Mouse (Mus musculus) MEL-GATA-1-ER (cell line): ENCODE measurements at regions not wholly inside any gene's neighbourhood (a gene's known extent, or its start where the extent isn't known, plus 50 kb on each side); places are given as distances from the start of the nearest gene placed in this dataset.

Source experiments
- DNase-seq: peaks from one replicate; pipeline ENCODE4 v3.0.0-alpha.2; 2012; ENCODE audit warnings: low read depth; ENCODE audit errors: extremely low read depth

DNA sequence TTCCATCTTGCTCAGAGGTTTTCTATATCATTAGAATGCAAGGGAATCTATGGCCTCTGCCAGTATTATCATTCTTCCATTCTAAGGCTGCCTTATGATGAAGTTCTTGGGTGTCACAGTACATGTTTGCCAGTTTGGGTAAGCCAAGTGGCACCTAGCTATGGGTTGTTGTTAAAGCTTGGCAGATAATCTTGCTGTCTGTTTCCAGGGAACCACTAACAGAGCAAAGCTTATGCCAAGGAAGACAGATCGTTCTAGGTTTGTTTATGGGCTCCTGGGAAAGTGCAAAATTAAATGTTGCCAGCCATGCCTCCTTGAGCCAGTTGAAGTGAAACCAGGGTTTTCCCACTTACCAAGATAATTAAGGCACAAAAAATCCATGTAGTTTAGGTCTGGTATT lies 292.9 kb upstream of the Cobl start:
- DNase-seq: no peak

DNA sequence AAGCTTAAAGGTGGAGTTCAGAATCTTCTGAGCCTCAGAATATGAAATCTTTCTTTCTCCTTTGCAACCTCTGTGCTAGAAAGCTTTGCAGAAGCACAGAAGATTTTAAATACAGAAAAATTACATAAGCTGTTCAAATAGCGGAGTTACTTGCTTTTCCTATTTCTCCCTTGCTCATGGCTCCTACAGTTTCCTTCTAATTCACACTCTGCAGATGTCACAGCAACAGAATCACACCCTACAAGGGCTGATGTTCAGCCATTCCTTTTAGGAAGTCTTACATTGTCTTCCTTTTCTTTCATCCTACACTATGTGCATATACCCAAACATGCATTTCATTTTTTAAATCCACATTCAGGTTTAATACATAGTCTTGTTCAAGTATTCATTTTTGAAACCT lies 285.3 kb upstream of the Cobl start:
- DNase-seq: no peak

DNA sequence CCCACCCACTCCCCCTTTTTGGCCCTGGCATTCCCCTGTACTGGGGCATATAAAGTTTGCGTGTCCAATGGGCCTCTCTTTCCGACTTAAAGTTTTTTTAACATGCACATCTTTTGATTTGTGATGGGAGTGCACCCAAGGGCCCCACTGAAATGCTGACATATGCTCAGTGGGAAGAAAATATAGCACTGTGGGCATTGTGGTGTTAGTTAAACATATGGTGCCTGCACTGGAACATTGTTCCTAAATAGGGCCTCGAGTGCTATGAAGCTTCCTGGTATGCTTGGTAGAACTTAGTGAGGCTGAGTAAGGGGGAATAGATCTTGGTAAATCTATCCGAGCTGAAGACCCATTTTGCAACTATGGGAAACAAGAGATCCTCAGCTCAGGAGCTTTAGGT lies 284.5 kb upstream of the Cobl start:
- no peak for DNase-seq

- DNase-seq: no peak
Measured at GRCm38 (mm10) chr11:12742159-12742523, 277.4 kb upstream of the Cobl start.

DNA sequence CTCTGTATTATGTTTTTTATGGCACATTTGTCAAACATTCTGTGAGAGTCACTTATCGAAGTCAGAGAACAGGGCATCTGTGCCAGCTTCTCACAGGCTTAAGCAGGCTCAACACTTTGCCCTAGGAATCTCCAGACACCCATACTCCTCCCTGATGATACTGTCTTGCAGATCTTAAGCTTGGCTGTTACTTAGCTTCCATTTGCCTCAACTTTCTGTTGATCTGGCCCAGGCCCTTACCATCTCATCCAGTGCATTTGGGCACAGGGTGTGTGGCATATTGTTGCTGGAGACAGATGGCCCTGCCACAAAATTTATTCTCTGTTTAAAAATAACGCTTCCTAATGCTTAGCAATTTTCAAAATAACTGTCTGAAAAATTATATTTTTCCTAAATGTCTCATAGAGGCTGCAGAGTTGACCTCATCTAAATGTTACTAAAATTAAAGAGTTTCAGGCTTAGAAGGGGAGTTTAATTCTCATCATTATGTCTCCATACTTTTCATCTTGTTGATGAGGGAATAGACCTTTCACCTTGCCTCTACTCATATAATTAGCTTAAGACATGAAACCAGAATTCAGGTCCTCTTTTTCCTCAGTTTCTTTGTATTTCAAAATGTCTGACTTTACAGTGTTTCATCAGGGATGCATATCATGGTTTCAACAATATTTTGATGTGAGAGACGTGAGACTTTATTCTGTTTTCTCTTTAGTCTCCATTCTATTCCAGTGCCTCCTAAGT lies 276.8 kb upstream of the Cobl start:
- no peak for DNase-seq

- DNase-seq: no peak
Measured at GRCm38 (mm10) chr11:12734274-12734673, 269.5 kb upstream of the Cobl start.

DNA sequence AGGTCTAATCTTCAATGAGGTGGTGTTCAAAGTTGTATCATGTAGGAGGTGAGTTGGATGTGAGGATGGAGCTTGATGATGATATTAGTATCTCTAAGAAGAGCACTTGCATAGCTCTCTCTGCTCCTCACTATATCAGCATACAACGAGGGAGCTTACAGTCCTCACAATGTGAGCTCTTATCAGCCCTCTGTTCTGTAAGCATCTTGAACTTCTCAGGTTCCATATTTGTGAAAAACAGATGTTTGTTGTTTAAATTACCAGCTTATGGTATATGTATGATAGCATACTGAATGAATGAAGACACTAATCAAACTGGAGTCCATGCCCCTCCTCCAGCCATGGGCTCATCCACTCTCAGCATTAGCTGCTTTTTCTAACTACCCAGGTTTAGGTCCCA lies 262.5 kb upstream of the Cobl start:
- no peak for DNase-seq

DNA sequence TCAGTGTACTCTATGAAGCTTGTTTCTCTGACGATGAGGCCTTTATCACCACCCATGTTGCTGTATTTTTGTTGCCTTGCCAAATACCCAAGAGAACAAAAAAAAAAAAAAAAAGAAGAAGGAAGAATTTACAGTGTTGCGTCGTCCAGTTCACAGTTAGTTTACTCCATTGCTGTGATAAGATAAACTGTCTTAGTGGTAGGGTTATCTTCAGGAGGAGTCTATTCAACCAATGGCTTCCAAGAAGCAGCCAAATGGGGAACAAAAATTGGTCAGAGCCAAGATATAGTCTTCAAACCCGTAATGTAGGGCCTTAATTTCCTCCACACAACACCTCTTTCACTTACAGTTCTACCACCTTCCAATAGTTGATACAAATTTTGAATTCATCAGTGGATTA lies 261.7 kb upstream of the Cobl start:
- DNase-seq: peak; percentile 80

DNA sequence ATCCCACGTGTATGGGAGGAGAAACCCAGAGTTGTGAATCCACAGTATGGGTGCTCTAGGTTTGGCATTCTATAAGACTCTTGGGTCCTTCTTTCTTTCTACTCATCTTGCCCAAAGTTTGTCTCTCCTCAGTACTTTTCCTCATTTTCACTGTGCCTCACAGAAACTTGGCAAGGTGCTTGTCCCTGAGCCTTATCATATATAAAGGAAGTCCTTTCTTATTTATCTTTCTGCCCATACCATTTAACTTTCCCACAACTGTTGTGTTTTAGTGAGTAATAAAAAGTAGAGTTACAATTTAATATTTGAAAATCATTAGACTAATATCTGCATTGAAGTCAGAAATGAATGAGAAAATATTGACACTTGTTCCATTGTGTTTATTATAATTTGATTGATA lies 257.6 kb upstream of the Cobl start:
- DNase-seq: peak; percentile 45

GRCm38 (mm10) chr11:12720169-12720568 lies 255.4 kb upstream of the Cobl start:
- DNase-seq: peak; percentile 44

DNA sequence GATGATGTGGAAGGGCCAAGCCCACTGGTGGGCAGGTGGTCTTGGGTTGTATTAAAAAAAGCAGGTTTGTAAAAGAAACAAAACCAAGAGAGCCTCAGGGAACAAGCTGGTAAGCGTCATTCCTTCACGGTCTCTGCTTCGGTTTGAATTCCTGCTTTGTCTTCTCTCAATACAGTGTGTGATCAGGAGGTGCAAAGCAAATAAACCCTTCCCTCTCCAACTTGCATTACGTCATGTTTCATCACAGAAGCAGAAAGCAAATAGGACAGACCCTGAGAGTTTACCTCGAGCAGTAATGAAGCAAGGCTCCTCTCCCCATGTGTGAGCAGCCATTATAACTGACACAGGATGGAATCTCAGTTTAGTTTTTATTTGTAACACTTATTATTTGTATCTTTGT lies 231.6 kb upstream of the Cobl start:
- no peak for DNase-seq

- DNase-seq: no peak
Measured at GRCm38 (mm10) chr11:12692836-12693235, 228.1 kb upstream of the Cobl start.

DNA sequence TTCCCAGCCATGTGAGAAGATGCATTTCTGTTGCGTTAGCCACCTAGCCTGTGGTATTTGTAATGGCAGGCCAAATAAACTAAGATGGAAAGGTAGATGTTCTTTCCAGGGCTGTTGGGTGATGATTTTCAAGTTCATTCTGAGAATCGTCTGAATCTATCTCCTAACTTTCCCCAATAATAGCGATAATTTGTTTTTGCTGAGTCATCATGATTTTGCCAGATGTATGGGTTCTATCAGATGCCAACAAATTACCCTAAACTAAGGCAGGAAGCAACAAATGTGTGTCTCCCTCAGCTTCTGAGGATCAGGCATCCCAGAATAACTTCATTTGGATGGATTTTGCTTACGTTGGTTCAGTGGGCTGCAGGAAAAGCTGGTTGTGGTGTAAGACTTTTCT lies 222.0 kb upstream of the Cobl start:
- no peak for DNase-seq

GRCm38 (mm10) chr11:12661824-12662443 lies 197.2 kb upstream of the Cobl start:
- DNase-seq: no peak

DNA sequence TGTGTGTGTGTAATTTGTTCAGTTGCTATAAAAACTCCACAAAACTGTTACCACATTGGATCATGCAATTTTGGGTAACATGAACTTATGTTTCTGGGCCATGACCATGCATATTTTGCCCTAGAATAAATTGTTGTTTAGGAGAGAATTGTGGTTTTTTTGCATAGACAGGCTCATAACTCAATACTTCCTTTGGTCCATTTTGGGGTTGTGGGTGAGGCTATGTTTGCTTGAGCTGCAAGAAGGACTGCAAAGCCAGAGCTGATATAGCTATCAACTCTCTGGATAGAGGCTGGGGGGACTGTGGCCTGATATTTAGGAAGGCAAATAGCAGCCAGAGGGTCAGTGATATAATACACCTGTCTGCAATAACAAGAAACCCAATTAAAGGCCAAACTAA lies 194.1 kb upstream of the Cobl start:
- no peak for DNase-seq

- DNase-seq: no peak
Measured at GRCm38 (mm10) chr11:12656450-12656849, 191.7 kb upstream of the Cobl start.
